Mouse (Mus musculus): ENCODE results near the gene Sesn1. TPM values are rescaled to one million over a fixed set of nuclear protein-coding genes. Genes with fewer than 3 reads are reported as not detected.

The Sesn1 gene
- polyA plus RNA-seq, 1 experiment = 26.3 TPM

GRCm38 (mm10) chr10:41834131-41834530 is 24.4 kb downstream of the Sesn1 start:
- TF ChIP-seq CTCF (IDR thresholded peaks at IDR 0.05; ENCODE audit: control insufficient read depth, insufficient read depth, low read length) (no peak), POLR2A (IDR thresholded peaks at IDR 0.05; ENCODE audit: borderline replicate concordance, control insufficient read depth, low read depth, low read length) (no peak)
- no peak overlapping the region for H3K4me3 ChIP-seq (replicated peaks; ENCODE audit: control insufficient read depth, low read depth, low read length)
- no peaks in the 10 kb centered on the region for H3K4me1 ChIP-seq (ENCODE audit: control insufficient read depth, insufficient read depth, low read length)
- no peak overlapping the region for H3K27ac ChIP-seq (ENCODE audit: control insufficient read depth, insufficient read depth, low read depth, low read length, poor library complexity)
- 86% methylated on average over 2 of the region's 2 CpGs for WGBS

GRCm38 (mm10) chr10:41838911-41839310 is 29.2 kb downstream of the Sesn1 start:
- TF ChIP-seq CTCF (IDR thresholded peaks at IDR 0.05; ENCODE audit: control insufficient read depth, insufficient read depth, low read length) = no peak
- TF ChIP-seq POLR2A (IDR thresholded peaks at IDR 0.05; ENCODE audit: borderline replicate concordance, control insufficient read depth, low read depth, low read length) = no peak
- Histone ChIP-seq H3K27ac (ENCODE audit: control insufficient read depth, insufficient read depth, low read depth, low read length, poor library complexity) (no peak overlapping the region), H3K4me1 (ENCODE audit: control insufficient read depth, insufficient read depth, low read length) (no peaks in the 10 kb centered on the region), H3K4me3 (replicated peaks; ENCODE audit: control insufficient read depth, low read depth, low read length) (no peak overlapping the region)
- 56% methylated on average over 4 of the region's 4 CpGs for WGBS

GRCm38 (mm10) chr10:41847737-41848136 is 38.0 kb downstream of the Sesn1 start:
- Histone ChIP-seq H3K4me3 (replicated peaks; ENCODE audit: control insufficient read depth, low read depth, low read length) (no peak overlapping the region), H3K4me1 (ENCODE audit: control insufficient read depth, insufficient read depth, low read length) (no peaks in the 10 kb centered on the region), H3K27ac (ENCODE audit: control insufficient read depth, insufficient read depth, low read depth, low read length, poor library complexity) (no peak overlapping the region)
- WGBS = 89% methylated on average over 8 of the region's 8 CpGs
- TF ChIP-seq POLR2A (IDR thresholded peaks at IDR 0.05; ENCODE audit: borderline replicate concordance, control insufficient read depth, low read depth, low read length) (no peak), CTCF (IDR thresholded peaks at IDR 0.05; ENCODE audit: control insufficient read depth, insufficient read depth, low read length) (no peak)

- TF ChIP-seq POLR2A (IDR thresholded peaks at IDR 0.05; ENCODE audit: borderline replicate concordance, control insufficient read depth, low read depth, low read length) = no peak
- TF ChIP-seq CTCF (IDR thresholded peaks at IDR 0.05; ENCODE audit: control insufficient read depth, insufficient read depth, low read length) = no peak
- H3K4me1 ChIP-seq (ENCODE audit: control insufficient read depth, insufficient read depth, low read length) = no peaks in the 10 kb centered on the region
- no peak overlapping the region for H3K27ac ChIP-seq (ENCODE audit: control insufficient read depth, insufficient read depth, low read depth, low read length, poor library complexity)
- H3K4me3 ChIP-seq (replicated peaks; ENCODE audit: control insufficient read depth, low read depth, low read length) = no peak overlapping the region
- 70% methylated on average over 2 of the region's 2 CpGs for WGBS
Measured at GRCm38 (mm10) chr10:41848721-41849120, 39.0 kb downstream of the Sesn1 start.

DNA sequence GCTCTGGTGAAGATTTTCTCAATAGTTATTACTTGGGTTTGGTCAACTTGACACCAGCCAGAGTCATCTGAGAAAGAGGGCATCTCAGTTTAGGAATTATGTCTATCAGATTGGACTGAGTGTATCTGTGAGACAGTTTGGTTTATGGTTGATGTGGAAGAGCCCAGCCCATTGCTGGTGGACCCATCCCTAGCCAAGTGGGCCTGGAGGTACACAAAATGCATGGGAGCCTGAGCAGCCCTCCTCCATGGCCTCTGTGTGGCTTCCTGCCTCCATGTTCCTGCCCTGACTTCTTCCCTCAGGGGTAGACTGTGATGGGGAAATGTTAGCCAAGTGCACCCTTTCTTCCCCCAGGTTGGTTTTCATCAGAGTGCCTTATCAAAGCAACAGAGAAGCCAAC is 50.1 kb downstream of the Sesn1 start:
- H3K4me3 ChIP-seq (replicated peaks; ENCODE audit: control insufficient read depth, low read depth, low read length) = no peak overlapping the region
- no peak overlapping the region for H3K27ac ChIP-seq (ENCODE audit: control insufficient read depth, insufficient read depth, low read depth, low read length, poor library complexity)
- TF ChIP-seq POLR2A (IDR thresholded peaks at IDR 0.05; ENCODE audit: borderline replicate concordance, control insufficient read depth, low read depth, low read length) = no peak
- no peak for TF ChIP-seq CTCF (IDR thresholded peaks at IDR 0.05; ENCODE audit: control insufficient read depth, insufficient read depth, low read length)
- H3K4me1 ChIP-seq (ENCODE audit: control insufficient read depth, insufficient read depth, low read length) = no peaks in the 10 kb centered on the region; the same call in 1 of the 2 replicates

DNA sequence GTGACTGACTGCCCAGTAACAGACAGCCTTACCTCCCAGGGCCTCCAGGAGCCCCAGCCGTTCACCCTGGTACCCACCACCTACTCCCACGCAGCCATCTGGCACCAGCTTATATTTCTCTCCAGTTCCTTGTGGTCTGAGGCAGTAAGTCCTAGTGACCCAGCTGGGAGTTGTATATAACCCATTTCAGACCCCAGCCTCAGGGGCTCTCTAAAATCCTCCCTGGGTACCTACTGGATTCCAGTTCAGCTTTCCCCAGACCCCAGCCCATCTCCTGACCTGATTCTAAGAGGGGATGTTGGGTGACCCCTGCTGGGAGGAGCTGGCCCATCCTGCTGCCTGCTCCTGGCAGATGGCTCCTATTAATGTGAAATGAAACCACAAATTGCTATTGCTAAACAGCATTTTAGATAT is 50.5 kb downstream of the Sesn1 start:
- Histone ChIP-seq H3K4me1 (ENCODE audit: control insufficient read depth, insufficient read depth, low read length) (no peaks in the 10 kb centered on the region; the same call in 1 of the 2 replicates), H3K4me3 (replicated peaks; ENCODE audit: control insufficient read depth, low read depth, low read length) (no peak overlapping the region), H3K27ac (ENCODE audit: control insufficient read depth, insufficient read depth, low read depth, low read length, poor library complexity) (no peak overlapping the region)
- 77% methylated on average over 2 of the region's 2 CpGs for WGBS
- TF ChIP-seq CTCF (IDR thresholded peaks at IDR 0.05; ENCODE audit: control insufficient read depth, insufficient read depth, low read length) = no peak
- no peak for TF ChIP-seq POLR2A (IDR thresholded peaks at IDR 0.05; ENCODE audit: borderline replicate concordance, control insufficient read depth, low read depth, low read length)

DNA sequence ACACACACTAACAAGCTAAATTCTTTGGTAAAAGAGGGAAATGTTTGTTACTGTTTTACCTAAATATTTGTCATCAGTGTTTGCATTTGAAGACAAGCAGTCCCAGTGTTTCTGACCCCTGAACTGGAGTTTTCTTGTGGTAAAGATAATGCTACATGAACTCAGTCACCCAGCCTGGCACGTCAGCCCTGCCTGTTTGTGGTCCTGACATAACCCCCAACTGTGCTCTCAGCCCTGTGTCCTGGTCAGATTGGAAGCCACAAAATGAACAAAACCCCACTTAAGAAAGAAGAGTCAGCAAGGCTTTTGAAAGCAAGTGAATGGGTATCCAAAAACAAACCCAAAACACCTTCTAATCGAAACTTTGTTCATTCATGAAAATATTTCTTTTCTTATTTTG is 53.3 kb downstream of the Sesn1 start:
- Histone ChIP-seq H3K4me3 (replicated peaks; ENCODE audit: control insufficient read depth, low read depth, low read length) (no peak overlapping the region), H3K4me1 (ENCODE audit: control insufficient read depth, insufficient read depth, low read length) (no peaks in the 10 kb centered on the region; the same call in 1 of the 2 replicates), H3K27ac (ENCODE audit: control insufficient read depth, insufficient read depth, low read depth, low read length, poor library complexity) (no peak overlapping the region)
- TF ChIP-seq CTCF (IDR thresholded peaks at IDR 0.05; ENCODE audit: control insufficient read depth, insufficient read depth, low read length) = no peak
- no peak for TF ChIP-seq POLR2A (IDR thresholded peaks at IDR 0.05; ENCODE audit: borderline replicate concordance, control insufficient read depth, low read depth, low read length)
- WGBS = 43% methylated on average over 2 of the region's 2 CpGs

DNA sequence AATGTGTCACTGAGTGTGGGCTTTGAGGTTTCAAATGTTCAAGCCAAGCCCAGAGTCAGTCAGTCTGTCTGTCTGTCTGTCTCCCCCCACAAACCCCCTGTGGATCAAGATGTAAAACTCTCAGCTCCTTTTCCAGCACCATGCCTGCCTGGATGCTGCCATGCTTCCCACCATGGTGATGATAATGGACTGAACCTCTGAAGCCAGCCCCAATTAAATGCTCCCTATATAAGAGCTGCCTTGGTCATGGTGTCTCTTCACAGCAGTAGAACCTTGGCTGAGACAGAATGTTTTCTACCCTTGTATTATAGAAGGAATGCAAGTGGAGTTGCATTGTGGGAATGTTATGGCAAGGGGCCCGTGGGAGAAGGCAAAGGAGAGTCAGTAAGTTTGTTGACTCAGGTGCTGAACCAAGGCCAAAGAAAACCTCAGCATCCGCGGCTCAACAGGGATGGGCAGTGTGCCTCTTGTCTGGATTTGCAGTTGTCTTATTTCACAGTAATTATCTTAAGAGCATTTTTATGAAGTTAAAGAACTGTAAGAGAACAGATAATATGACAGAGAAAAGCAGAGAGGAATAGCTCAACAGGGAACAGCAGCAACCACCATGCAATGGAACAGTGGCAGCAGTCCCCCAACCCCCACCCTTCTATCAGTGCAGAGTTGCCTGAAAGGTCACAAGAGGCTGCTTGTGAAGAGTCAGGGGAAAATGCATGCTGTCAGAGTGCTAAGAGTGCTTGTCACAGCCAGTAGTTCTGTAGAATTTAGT is 56.5 kb downstream of the Sesn1 start:
- Histone ChIP-seq H3K27ac (ENCODE audit: control insufficient read depth, insufficient read depth, low read depth, low read length, poor library complexity) (no peak overlapping the region), H3K4me3 (replicated peaks; ENCODE audit: control insufficient read depth, low read depth, low read length) (no peak overlapping the region), H3K4me1 (ENCODE audit: control insufficient read depth, insufficient read depth, low read length) (no peaks in the 10 kb centered on the region; the same call in 1 of the 2 replicates)
- WGBS = 78% methylated on average over 3 of the region's 3 CpGs
- TF ChIP-seq POLR2A (IDR thresholded peaks at IDR 0.05; ENCODE audit: borderline replicate concordance, control insufficient read depth, low read depth, low read length) (no peak), CTCF (IDR thresholded peaks at IDR 0.05; ENCODE audit: control insufficient read depth, insufficient read depth, low read length) (no peak)

DNA sequence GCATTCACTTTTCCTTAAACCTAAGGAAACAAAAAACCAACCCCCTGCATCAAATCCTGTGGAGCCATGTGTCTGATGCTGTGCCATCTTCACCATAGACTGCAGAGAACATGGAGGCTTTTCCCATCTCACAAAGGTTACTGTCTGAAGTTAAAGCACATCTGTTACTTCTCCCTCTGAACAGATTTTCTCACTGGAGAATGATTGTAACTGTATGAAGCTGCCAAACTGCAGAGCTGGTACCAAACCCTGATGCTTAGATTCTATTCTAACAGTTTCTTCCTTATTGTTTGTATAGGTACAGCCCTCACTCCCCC is 57.1 kb downstream of the Sesn1 start:
- Histone ChIP-seq H3K27ac (ENCODE audit: control insufficient read depth, insufficient read depth, low read depth, low read length, poor library complexity) (no peak overlapping the region), H3K4me1 (ENCODE audit: control insufficient read depth, insufficient read depth, low read length) (no peaks in the 10 kb centered on the region; the same call in 1 of the 2 replicates), H3K4me3 (replicated peaks; ENCODE audit: control insufficient read depth, low read depth, low read length) (no peak overlapping the region)
- no peak for TF ChIP-seq POLR2A (IDR thresholded peaks at IDR 0.05; ENCODE audit: borderline replicate concordance, control insufficient read depth, low read depth, low read length)
- TF ChIP-seq CTCF (IDR thresholded peaks at IDR 0.05; ENCODE audit: control insufficient read depth, insufficient read depth, low read length) = no peak
